Mouse (Mus musculus) forebrain, embryonic 12.5 days (tissue): ENCODE measurements around the gene Myo5c. TPM values are rescaled to one million over a fixed set of nuclear protein-coding genes. Genes with fewer than 3 reads are reported as not detected.
A peak's percentile ranks its signal among the peaks of the same experiment; 100 is the strongest.

Experiments used
- ATAC-seq: fragments of 200-750 bp; cut with Nextera tagmentation; 2 replicates; pipeline ENCODE4 v1.8.0; 2017; ENCODE audit warnings: moderate TSS enrichment; ENCODE audit not compliant: low FRiP score
- H3K27ac ChIP-seq: fragments of 300-500 bp; sonication (generic); 2 replicates; pipeline ENCODE4 v1.5.1; 2016; ENCODE audit warnings: mild to moderate bottlenecking
- H3K27me3 ChIP-seq: fragments of 300-500 bp; sonication (generic); 2 replicates; pipeline ENCODE4 v1.6.1; 2016; ENCODE audit warnings: mild to moderate bottlenecking
- H3K36me3 ChIP-seq: fragments of 300-500 bp; sonication (generic); replicated peaks from 2 replicates; pipeline ENCODE4 v1.6.1; 2016; ENCODE audit warnings: mild to moderate bottlenecking
- H3K4me1 ChIP-seq: fragments of 300-500 bp; sonication (generic); 2 replicates; pipeline ENCODE4 v1.6.1; 2016
- H3K4me2 ChIP-seq: fragments of 300-500 bp; sonication (generic); 2 replicates; pipeline ENCODE4 v1.6.1; 2016; ENCODE audit warnings: mild to moderate bottlenecking, moderate library complexity
- H3K4me3 ChIP-seq: fragments of 300-500 bp; sonication (generic); replicated peaks from 2 replicates; pipeline ENCODE4 v1.5.1; 2016; ENCODE audit warnings: mild to moderate bottlenecking
- H3K9ac ChIP-seq: fragments of 300-500 bp; sonication (generic); 2 replicates; pipeline ENCODE4 v1.6.1; 2016; ENCODE audit warnings: mild to moderate bottlenecking
- H3K9me3 ChIP-seq: fragments of 300-500 bp; sonication (generic); 2 replicates; pipeline ENCODE4 v1.6.1; 2016
- WGBS: fragments of 180-500 bp; shearing (Covaris S2); methylation state at CpG from one replicate; pipeline ENCODE4 v1.1.7; 2016; 5-methylcytosine and 5-hydroxymethylcytosine counted together
- polyA plus RNA-seq: library from polyadenylated mRNA; unstranded; fragments of >200 nt; fragmentation: Nextera tagmentation; extraction: Ambion mirVana; gene quantifications from 2 replicates; pipeline ENCODE4 v1.2.1, GENCODE M21; 2016

Gene Myo5c
- polyA plus RNA-seq, 1 experiment from 2014 or later, result 0.63 TPM

GRCm38 (mm10) chr9:75221420-75222287 is 10.2 kb upstream of the Myo5c start:
- 0 out of 2 replicates have a peak, but pooled peaks have one; percentile 17 for ATAC-seq
- no peaks in the 10 kb centered on the region for H3K27me3 ChIP-seq
- H3K36me3 ChIP-seq, result peaks cover 36% of the 10 kb centered on the region
- H3K4me2 ChIP-seq, result no peak overlapping the region
- H3K9ac ChIP-seq, result no peak overlapping the region
- no peaks in the 10 kb centered on the region for H3K4me1 ChIP-seq
- no peak overlapping the region for H3K4me3 ChIP-seq
- H3K27ac ChIP-seq, result no peak overlapping the region
- H3K9me3 ChIP-seq, result no peaks in the 10 kb centered on the region
- 69% methylated on average over 10 of the region's 10 CpGs for WGBS

GRCm38 (mm10) chr9:75232860-75233259 is 1.0 kb downstream of the Myo5c start:
- ATAC-seq, result no peak
- H3K27me3 ChIP-seq, result peaks cover 40% of the 10 kb centered on the region
- 18% methylated on average over 8 of the region's 8 CpGs for WGBS

GRCm38 (mm10) chr9:75234271-75234741 is 2.5 kb downstream of the Myo5c start:
- Histone ChIP-seq H3K36me3 (no peaks in the 10 kb centered on the region), H3K4me1 (peaks cover 11% of the 10 kb centered on the region), H3K27me3 (peaks cover 40% of the 10 kb centered on the region), H3K27ac (no peak overlapping the region), H3K9ac (no peak overlapping the region), H3K4me3 (no peak overlapping the region), H3K4me2 (no peak overlapping the region), H3K9me3 (no peaks in the 10 kb centered on the region)
- no peak for ATAC-seq
- 36% methylated on average over 7 of the region's 7 CpGs for WGBS

More at GRCm38 (mm10) chr9:75232860-75233259, 1.0 kb downstream of the Myo5c start:
- Histone ChIP-seq H3K4me1 (peaks cover 11% of the 10 kb centered on the region), H3K4me3 (no peak overlapping the region), H3K4me2 (no peak overlapping the region), H3K9me3 (no peaks in the 10 kb centered on the region), H3K9ac (no peak overlapping the region), H3K27ac (no peak overlapping the region), H3K36me3 (no peaks in the 10 kb centered on the region)

GRCm38 (mm10) chr9:75234983-75235627 is 3.3 kb downstream of the Myo5c start:
- WGBS, result 71% methylated on average over 12 of the region's 12 CpGs
- Histone ChIP-seq H3K9ac (no peak overlapping the region), H3K36me3 (no peaks in the 10 kb centered on the region), H3K27me3 (peaks cover 37% of the 10 kb centered on the region), H3K4me1 (peaks cover 11% of the 10 kb centered on the region), H3K4me2 (no peak overlapping the region), H3K4me3 (no peak overlapping the region), H3K9me3 (no peaks in the 10 kb centered on the region), H3K27ac (no peak overlapping the region)
- ATAC-seq, result no peak

- no peak overlapping the region for H3K4me3 ChIP-seq
- ATAC-seq, result no peak
- peaks cover 11% of the 10 kb centered on the region for H3K4me1 ChIP-seq
- no peaks in the 10 kb centered on the region for H3K36me3 ChIP-seq
- H3K27ac ChIP-seq, result no peak overlapping the region
- no peak overlapping the region for H3K9ac ChIP-seq
- H3K9me3 ChIP-seq, result no peaks in the 10 kb centered on the region
- 58% methylated on average over 2 of the region's 2 CpGs for WGBS
- H3K4me2 ChIP-seq, result no peak overlapping the region
- peaks cover 35% of the 10 kb centered on the region for H3K27me3 ChIP-seq
Observed at GRCm38 (mm10) chr9:75235696-75236095, 3.9 kb downstream of the Myo5c start.

GRCm38 (mm10) chr9:75236416-75237308 is 4.8 kb downstream of the Myo5c start:
- Histone ChIP-seq H3K4me2 (no peak overlapping the region), H3K4me3 (no peak overlapping the region), H3K27me3 (peaks cover 25% of the 10 kb centered on the region), H3K27ac (no peak overlapping the region), H3K36me3 (no peaks in the 10 kb centered on the region), H3K4me1 (peaks cover 8% of the 10 kb centered on the region), H3K9ac (no peak overlapping the region), H3K9me3 (no peaks in the 10 kb centered on the region)
- 89% methylated on average over 12 of the region's 12 CpGs for WGBS
- ATAC-seq, result no peak

- Histone ChIP-seq H3K9ac (no peak overlapping the region), H3K4me1 (no peaks in the 10 kb centered on the region), H3K27ac (no peak overlapping the region), H3K36me3 (no peaks in the 10 kb centered on the region), H3K27me3 (peaks cover 10% of the 10 kb centered on the region), H3K4me3 (no peak overlapping the region), H3K4me2 (no peak overlapping the region), H3K9me3 (no peaks in the 10 kb centered on the region)
- ATAC-seq, result no peak
- WGBS, result 90% methylated on average over 3 of the region's 3 CpGs
Observed at GRCm38 (mm10) chr9:75238179-75238578, 6.4 kb downstream of the Myo5c start.

- H3K4me2 ChIP-seq, result no peak overlapping the region
- H3K4me1 ChIP-seq, result peaks cover 7% of the 10 kb centered on the region
- no peak overlapping the region for H3K4me3 ChIP-seq
- 81% methylated on average over 6 of the region's 6 CpGs for WGBS
- no peak overlapping the region for H3K27ac ChIP-seq
- no peak for ATAC-seq
- no peaks in the 10 kb centered on the region for H3K9me3 ChIP-seq
- H3K9ac ChIP-seq, result no peak overlapping the region
- no peaks in the 10 kb centered on the region for H3K36me3 ChIP-seq
- H3K27me3 ChIP-seq, result no peaks in the 10 kb centered on the region
Observed at GRCm38 (mm10) chr9:75243052-75243451, 11.2 kb downstream of the Myo5c start.

GRCm38 (mm10) chr9:75243730-75244406 is 12.0 kb downstream of the Myo5c start:
- Histone ChIP-seq H3K27ac (0 out of 2 replicates have a peak overlapping the region, but pooled peaks have one; percentile 6), H3K9me3 (no peaks in the 10 kb centered on the region), H3K4me1 (peaks cover 7% of the 10 kb centered on the region), H3K4me2 (no peak overlapping the region), H3K4me3 (no peak overlapping the region), H3K9ac (no peak overlapping the region), H3K36me3 (no peaks in the 10 kb centered on the region), H3K27me3 (no peaks in the 10 kb centered on the region)
- WGBS, result 24% methylated on average over 5 of the region's 5 CpGs
- ATAC-seq, result 0 out of 2 replicates have a peak, but pooled peaks have one; percentile 20

GRCm38 (mm10) chr9:75244527-75244926 is 12.7 kb downstream of the Myo5c start:
- no peak overlapping the region for H3K4me2 ChIP-seq
- WGBS, result 77% methylated on average over 4 of the region's 4 CpGs
- H3K4me1 ChIP-seq, result peaks cover 7% of the 10 kb centered on the region
- no peaks in the 10 kb centered on the region for H3K36me3 ChIP-seq
- no peak overlapping the region for H3K27ac ChIP-seq
- no peaks in the 10 kb centered on the region for H3K9me3 ChIP-seq
- no peaks in the 10 kb centered on the region for H3K27me3 ChIP-seq
- no peak for ATAC-seq
- no peak overlapping the region for H3K4me3 ChIP-seq
- H3K9ac ChIP-seq, result no peak overlapping the region

- no peaks in the 10 kb centered on the region for H3K27me3 ChIP-seq
- H3K4me2 ChIP-seq, result no peak overlapping the region
- no peak overlapping the region for H3K4me3 ChIP-seq
- peaks cover 7% of the 10 kb centered on the region for H3K4me1 ChIP-seq
- H3K36me3 ChIP-seq, result no peaks in the 10 kb centered on the region
- no peak overlapping the region for H3K27ac ChIP-seq
- ATAC-seq, result no peak
- WGBS, result 89% methylated on average over 13 of the region's 13 CpGs
- H3K9ac ChIP-seq, result no peak overlapping the region
- H3K9me3 ChIP-seq, result no peaks in the 10 kb centered on the region
Observed at GRCm38 (mm10) chr9:75246080-75246930, 14.5 kb downstream of the Myo5c start.
